Mouse (Mus musculus) ovary, postnatal 14 days (tissue): Measurements from ENCODE around the gene Inhbe.
A peak's percentile ranks its signal among the peaks of the same experiment; 100 is the strongest.
"Not testable (repeated sequence)": the region's sequence is repeated elsewhere in the genome, so short reads cannot be mapped to it uniquely, and the experiment has no call there.

Experiments
- DNase-seq: peaks from one replicate; pipeline ENCODE4 v3.0.0; 2022; ENCODE audit warnings: low spot score

Inhbe gene

GRCm38 (mm10) chr10:127323131-127323855, 30.9 kb downstream of the Inhbe start:
- no peak for DNase-seq

- no peak for DNase-seq
Measured at GRCm38 (mm10) chr10:127322669-127323068, 31.5 kb downstream of the Inhbe start.

GRCm38 (mm10) chr10:127322178-127322577, 32.0 kb downstream of the Inhbe start:
- no peak for DNase-seq

GRCm38 (mm10) chr10:127321621-127322020, 32.6 kb downstream of the Inhbe start, which contains the start of gene Arhgap9:
Gene Arhgap9 (plus strand): TSS chr10:127321964.
- DNase-seq: no peak

- DNase-seq: no peak
Measured at GRCm38 (mm10) chr10:127319969-127320368, 34.2 kb downstream of the Inhbe start.

GRCm38 (mm10) chr10:127318009-127318408, 36.2 kb downstream of the Inhbe start:
- DNase-seq: no peak

- DNase-seq: no peak
Measured at GRCm38 (mm10) chr10:127317277-127317676, 36.9 kb downstream of the Inhbe start.

- DNase-seq: not testable (repeated sequence)
Measured at GRCm38 (mm10) chr10:127314950-127315349, 39.3 kb downstream of the Inhbe start.

GRCm38 (mm10) chr10:127313516-127313915, 40.7 kb downstream of the Inhbe start:
- not testable (repeated sequence) for DNase-seq

GRCm38 (mm10) chr10:127312858-127313257, 41.4 kb downstream of the Inhbe start:
- no peak for DNase-seq

- peak; percentile 73 for DNase-seq
Measured at GRCm38 (mm10) chr10:127312356-127312676, 41.9 kb downstream of the Inhbe start.

GRCm38 (mm10) chr10:127311476-127312355, 42.5 kb downstream of the Inhbe start, which contains the start of gene Mars:
Gene Mars (minus strand): TSS chr10:127311786.
- peak; percentile 91 for DNase-seq

- DNase-seq: no peak
Measured at GRCm38 (mm10) chr10:127310523-127311475, 43.4 kb downstream of the Inhbe start.

- DNase-seq: not testable (repeated sequence)
Measured at GRCm38 (mm10) chr10:127309167-127309566, 45.0 kb downstream of the Inhbe start.

- no peak for DNase-seq
Measured at GRCm38 (mm10) chr10:127303136-127303535, 51.1 kb downstream of the Inhbe start.

- DNase-seq: no peak
Measured at GRCm38 (mm10) chr10:127300361-127300760, 53.9 kb downstream of the Inhbe start.
